Comparison of ENCODE assay signal across 8 mouse cellular contexts in the genomic region with DNA sequence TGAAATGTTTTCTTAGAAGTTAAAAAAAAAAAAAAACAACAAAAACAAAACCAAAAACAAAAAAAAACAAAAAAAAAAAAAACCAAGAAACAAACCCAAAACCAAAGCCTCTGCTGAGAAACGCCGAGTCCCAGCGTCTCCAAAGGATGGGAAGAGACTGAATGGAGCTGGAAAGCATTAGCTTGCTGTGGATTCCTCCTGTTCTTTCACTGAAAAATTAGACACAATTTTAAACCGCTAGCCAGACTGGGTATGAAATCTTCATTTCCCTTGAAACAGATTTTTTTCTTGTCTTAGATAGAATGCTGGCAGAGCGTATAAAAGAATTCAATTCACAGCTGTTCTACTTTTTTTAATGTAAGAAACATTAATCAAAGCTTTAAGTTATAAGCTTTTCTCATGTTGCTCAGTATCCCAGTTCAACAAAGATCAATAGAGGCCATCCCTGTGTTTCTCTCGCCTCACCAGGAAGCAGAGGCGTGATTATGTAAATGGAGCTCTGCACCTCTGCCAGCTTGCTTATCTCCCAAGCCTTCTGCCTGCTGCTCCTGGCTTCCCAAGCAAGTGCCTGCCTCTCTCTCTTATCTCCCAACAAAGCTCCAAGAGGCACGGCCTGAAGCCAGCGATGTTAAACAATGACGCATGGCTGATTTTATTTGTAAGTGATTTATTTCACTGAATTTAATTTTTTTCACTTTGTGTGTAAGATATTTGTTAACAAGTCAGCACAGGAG. TPM values are rescaled to one million over a fixed set of nuclear protein-coding genes. Genes with fewer than 3 reads are reported as not detected.
DNase-seq lines count a peak whose midpoint lies in the region; ATAC-seq and TF ChIP-seq lines count a peak whose summit lies in the region.

No protein-coding gene starts in this region.

- TF ChIP-seq EP300 in stomach, postnatal 0 days (optimal IDR thresholded peaks at IDR 0.05), result no peak

- H3K9ac ChIP-seq in stomach, postnatal 0 days (ENCODE audit: low read length), result no peak overlapping the region

- H3K4me2 ChIP-seq in stomach, postnatal 0 days (replicated peaks; ENCODE audit: low read depth), result no peak overlapping the region

- peak; percentile 73 to 79 for DNase-seq in cerebellum, postnatal 10 days
- no peak for DNase-seq in cerebellum, adult 9-11 months
- DNase-seq in brain, embryonic 14.5 days (ENCODE audit: low read depth), result peak; percentile 95
- DNase-seq in heart, postnatal 14 days, result peak; percentile 19 to 37
- DNase-seq in stomach, postnatal 0 days (ENCODE audit: low spot score), result peak; percentile 59
- no peak for DNase-seq in gastrocnemius, adult 8-10 months (ENCODE audit: low spot score in 2 of 2)

- no peak overlapping the region for H3K27ac ChIP-seq in stomach, postnatal 0 days (replicated peaks)

- H3K36me3 ChIP-seq in stomach, postnatal 0 days (ENCODE audit: control insufficient read depth, insufficient read depth, low read length), result no peaks in the 10 kb centered on the region

- peak; percentile 80 for ATAC-seq in megakaryocyte progenitor cell, adult 5-6 weeks (replicated peaks; ENCODE audit: poor library complexity)
- ATAC-seq in stomach, postnatal 0 days (ENCODE audit: low FRiP score, low TSS enrichment), result peak; percentile 78; the same call in 1 of the 2 replicates
- no peak for ATAC-seq in monocyte, adult 5-6 weeks (replicated peaks; ENCODE audit: insufficient number of reproducible peaks, low FRiP score, low TSS enrichment, poor library complexity, severe bottlenecking)

- no peak for TF ChIP-seq POLR2A in brain, embryonic 14.5 days (IDR thresholded peaks at IDR 0.05; ENCODE audit: borderline replicate concordance, extremely low read depth, insufficient read depth, insufficient read length, poor library complexity, severe bottlenecking)

- H3K4me3 ChIP-seq in stomach, postnatal 0 days (ENCODE audit: low read depth, low read length), result no peak overlapping the region

- H3K27me3 ChIP-seq in stomach, postnatal 0 days (ENCODE audit: control insufficient read depth, insufficient read depth, low read length), result no peaks in the 10 kb centered on the region

- H3K9me3 ChIP-seq in stomach, postnatal 0 days (ENCODE audit: control insufficient read depth, low read length), result no peaks in the 10 kb centered on the region

- TF ChIP-seq CTCF in brain, embryonic 14.5 days (IDR thresholded peaks at IDR 0.05; ENCODE audit: borderline replicate concordance, extremely low read depth, insufficient read depth, insufficient read length), result no peak
- no peak for TF ChIP-seq CTCF in stomach, postnatal 0 days (IDR thresholded peaks at IDR 0.05; ENCODE audit: low read depth)

- intact Hi-C loops in heart, postnatal 14 days (cut with DNase I), result loop anchor here (10.0 kb wide), 1 partner anchor 304 kb away; no protein-coding TSS in a partner anchor

- no peaks in the 10 kb centered on the region for H3K4me1 ChIP-seq in stomach, postnatal 0 days (replicated peaks; ENCODE audit: control insufficient read depth, insufficient read depth)

- 39% methylated on average over 10 of the region's 10 CpGs for WGBS in stomach, postnatal 0 days

RNA-seq across cellular contexts. Expression of a gene that starts 37.2 kb away (rescaled TPM):
- 51.1 and 74.2 TPM in 2 replicates for polyA plus RNA-seq in brain, embryonic 14.5 days (2012; rRNA removed)
- under 1 TPM in 1 of 2 experiments, not detected in 1; 0.12 TPM for total RNA-seq in heart, postnatal 14 days (2021)
- not detected in 2 replicates for total RNA-seq in megakaryocyte progenitor cell, adult 5-6 weeks (2015)
- total RNA-seq in megakaryocyte progenitor cell, adult 5-6 weeks (2017), result not detected in 2 replicates
- 0.29 and 0.44 TPM in 2 replicates for polyA plus RNA-seq in stomach, postnatal 0 days (2015; fragmentation: Nextera tagmentation; extraction: Ambion mirVana)
- total RNA-seq in monocyte, adult 5-6 weeks (2017), result not detected in 3 replicates
- not detected for total RNA-seq in gastrocnemius, adult 8-10 months (2022)

Comparison
In these comparisons a context has a peak if more than half of its experiments do, and no peak if none do; other contexts are left out.
1. DNase-seq: peak in cerebellum, postnatal 10 days (2 of 2), brain, embryonic 14.5 days (single experiment), heart, postnatal 14 days (2 of 2) and stomach, postnatal 0 days (single experiment); none in cerebellum, adult 9-11 months (single experiment) and gastrocnemius, adult 8-10 months (0 of 2).